Mouse (Mus musculus): Measurements from ENCODE around the gene Mthfd2. TPM values are rescaled to one million over a fixed set of nuclear protein-coding genes. Genes with fewer than 3 reads are reported as not detected.

The Mthfd2 gene
- total RNA-seq, 2 experiments from 2014 or later, result 17.3 to 17.5 TPM

GRCm38 (mm10) chr6:83277151-83277550 lies 48.6 kb downstream of the Mthfd2 start:
- no peak for DNase-seq
- intact Hi-C loops (cut with DNase I), result no loop called here

- DNase-seq, result no peak
- intact Hi-C loops (cut with DNase I), result no loop called here
These were observed 52.0 kb downstream of the Mthfd2 start for GRCm38 (mm10) chr6:83273733-83274132.

- peak; percentile 97 for DNase-seq
- intact Hi-C loops (cut with DNase I), result loop anchor here (5.0 kb wide), 1 partner anchor 56 kb away; no protein-coding TSS in a partner anchor
These were observed 57.3 kb downstream of the Mthfd2 start for GRCm38 (mm10) chr6:83268144-83269010.

GRCm38 (mm10) chr6:83267616-83268015 lies 58.1 kb downstream of the Mthfd2 start:
- intact Hi-C loops (cut with DNase I), result loop anchor here (5.0 kb wide), 1 partner anchor 55 kb away; no protein-coding TSS in a partner anchor
- no peak for DNase-seq

GRCm38 (mm10) chr6:83265653-83266052 lies 60.1 kb downstream of the Mthfd2 start:
- no peak for DNase-seq
- intact Hi-C loops (cut with DNase I), result loop anchor here (5.0 kb wide), 1 partner anchor 53 kb away; no protein-coding TSS in a partner anchor

GRCm38 (mm10) chr6:83265253-83265652 lies 60.5 kb downstream of the Mthfd2 start:
- intact Hi-C loops (cut with DNase I), result loop anchor here (5.0 kb wide), 1 partner anchor 53 kb away; no protein-coding TSS in a partner anchor
- peak; percentile 22 for DNase-seq

- DNase-seq, result no peak
- intact Hi-C loops (cut with DNase I), result no loop called here
These were observed 61.2 kb downstream of the Mthfd2 start for GRCm38 (mm10) chr6:83264516-83264915.

Other genes starting within 250 kb of the Mthfd2 start
- 10 to 100 TPM; 16.8 to 23.3 TPM for gene Pcgf1, start 248.0 kb downstream of the Mthfd2 start, total RNA-seq (2021)
- gene Lbx2, start 239.5 kb downstream of the Mthfd2 start, total RNA-seq (2021), result not detected
- 10 to 100 TPM; 12.0 to 18.4 TPM for gene Ccdc142, start 224.3 kb downstream of the Mthfd2 start, total RNA-seq (2021)
- 10 to 100 TPM in 1 of 2 experiments, 1 to 10 TPM in 1; 9.7 to 11.3 TPM for gene Gm42688, start 224.3 kb downstream of the Mthfd2 start, total RNA-seq (2021)
- gene Mrpl53, start 216.9 kb downstream of the Mthfd2 start, total RNA-seq (2021), result 10 to 100 TPM; 58.4 to 60.7 TPM
- 10 to 100 TPM; 27.2 to 33.2 TPM for gene Mogs, start 210.4 kb downstream of the Mthfd2 start, total RNA-seq (2021)
- gene Wbp1, start 204.3 kb downstream of the Mthfd2 start, total RNA-seq (2021), result 10 to 100 TPM; 60.3 to 68.7 TPM
- 10 to 100 TPM; 24.9 to 26.4 TPM for gene Ino80b, start 200.5 kb downstream of the Mthfd2 start, total RNA-seq (2021)
- 10 to 100 TPM; 12.3 to 15.2 TPM for gene Rtkn, start 190.4 kb downstream of the Mthfd2 start, total RNA-seq (2021)
- gene Wdr54, start 169.5 kb downstream of the Mthfd2 start, total RNA-seq (2021), result 10 to 100 TPM; 20.1 to 24.3 TPM
- 10 to 100 TPM; 13.3 to 16.9 TPM for gene 1700003E16Rik, start 169.5 kb downstream of the Mthfd2 start, total RNA-seq (2021)
- gene Dctn1, start 160.0 kb downstream of the Mthfd2 start, total RNA-seq (2021), result 100 to 1,000 TPM; 319 to 327 TPM
- gene Slc4a5, start 106.1 kb downstream of the Mthfd2 start, total RNA-seq (2021), result under 1 TPM; 0.46 to 0.52 TPM
- 10 to 100 TPM; 20.4 to 21.9 TPM for gene Mob1a, start 108 bp upstream of the Mthfd2 start, total RNA-seq (2021)
- 10 to 100 TPM; 16.4 to 21.0 TPM for gene Bola3, start 23.2 kb upstream of the Mthfd2 start, total RNA-seq (2021)
- gene Tet3, start 133.2 kb upstream of the Mthfd2 start, total RNA-seq (2021), result 100 to 1,000 TPM; 112 to 117 TPM
- 10 to 100 TPM; 31.3 to 34.8 TPM for gene Dguok, start 181.1 kb upstream of the Mthfd2 start, total RNA-seq (2021)
- under 1 TPM in 1 of 2 experiments, not detected in 1; 0.56 TPM for gene Actg2, start 210.4 kb upstream of the Mthfd2 start, total RNA-seq (2021)
- gene Stambp, start 246.8 kb upstream of the Mthfd2 start, total RNA-seq (2021), result 10 to 100 TPM; 48.5 to 51.1 TPM